Mouse (Mus musculus) embryonic facial prominence, embryonic 10.5 days (tissue): ENCODE measurements around the gene Mysm1. TPM values are rescaled to one million over a fixed set of nuclear protein-coding genes. Genes with fewer than 3 reads are reported as not detected.

Experiments
- DNase-seq: peaks from one replicate; pipeline ENCODE4 v3.0.0-alpha.2; 2017; ENCODE audit warnings: low spot score
- H3K27ac ChIP-seq: fragments of 300-500 bp; sonication (generic); replicated peaks from 2 replicates; pipeline ENCODE4 v1.5.1; 2016; ENCODE audit warnings: mild to moderate bottlenecking
- H3K27me3 ChIP-seq: fragments of 300-500 bp; sonication (generic); replicated peaks from 2 replicates; pipeline ENCODE4 v1.6.1; 2016; ENCODE audit warnings: low read depth, mild to moderate bottlenecking; ENCODE audit not compliant: poor library complexity, severe bottlenecking
- H3K36me3 ChIP-seq: fragments of 300-500 bp; sonication (generic); replicated peaks from 2 replicates; pipeline ENCODE4 v1.6.1; 2016; ENCODE audit warnings: mild to moderate bottlenecking, moderate library complexity
- H3K4me1 ChIP-seq: fragments of 300-500 bp; sonication (generic); 2 replicates; pipeline ENCODE4 v1.6.1; 2016
- H3K4me3 ChIP-seq: fragments of 300-500 bp; sonication (generic); 2 replicates; pipeline ENCODE4 v1.5.1; 2016; ENCODE audit warnings: mild to moderate bottlenecking, moderate library complexity
- H3K9me3 ChIP-seq: fragments of 300-500 bp; sonication (generic); 2 replicates; pipeline ENCODE4 v1.6.1; 2016; ENCODE audit warnings: mild to moderate bottlenecking
- whole genome bisulfite sequencing: fragments of 180-500 bp; shearing (Covaris S2); methylation state at CpG from one replicate; pipeline ENCODE4 v1.1.7; 2016; 5-methylcytosine and 5-hydroxymethylcytosine counted together
- polyA plus RNA-seq: library from polyadenylated mRNA; unstranded; fragments of >200 nt; fragmentation: Nextera tagmentation; extraction: Ambion mirVana; gene quantifications from 2 replicates; pipeline ENCODE4 v1.2.1, GENCODE M21; 2016

Gene Mysm1
- polyA plus RNA-seq, result 29.2 and 32.9 TPM in 2 replicates

DNA sequence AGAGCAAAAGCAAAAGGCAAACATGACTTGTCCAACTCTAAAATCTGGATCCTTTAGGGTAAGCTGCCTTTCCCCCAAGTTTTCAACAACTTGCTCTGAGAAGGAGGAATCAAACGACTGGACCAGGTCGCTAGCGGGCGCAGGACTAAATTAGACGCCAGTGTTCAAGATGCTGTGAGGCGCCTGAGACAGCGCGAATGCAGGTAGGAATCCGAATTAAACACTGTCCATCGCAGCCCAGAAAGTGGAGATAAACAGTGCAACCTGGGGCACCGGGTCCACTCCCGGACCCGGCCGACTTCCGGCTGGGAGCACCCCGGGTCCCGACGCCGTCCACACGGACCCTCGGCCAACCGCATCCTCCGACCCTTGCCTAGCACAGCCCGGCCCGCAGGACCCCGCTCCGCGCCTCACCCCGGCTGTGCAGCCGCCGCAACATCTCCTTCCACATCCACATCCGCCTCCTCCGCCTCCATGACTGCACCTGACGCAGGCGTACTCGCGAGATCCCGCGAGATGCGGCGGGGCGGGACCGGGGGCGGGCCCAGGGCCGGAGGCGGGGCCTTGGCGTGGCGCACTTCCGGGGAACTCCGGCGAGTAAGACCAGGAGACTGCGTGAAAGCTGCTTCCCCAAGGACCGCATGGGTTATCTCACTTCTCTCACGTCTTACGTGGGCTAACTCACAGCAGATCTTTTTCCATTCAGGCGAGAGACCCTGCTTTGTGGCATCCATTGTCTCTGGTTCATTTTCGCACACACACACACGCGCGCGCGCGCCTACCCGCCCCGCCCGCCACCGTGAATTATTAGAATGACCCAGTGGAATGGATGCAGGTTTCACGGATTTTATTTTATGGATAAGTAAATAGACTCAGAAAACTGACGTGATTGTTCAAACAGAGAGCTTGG lies at the start of gene Mysm1:
TSS of gene Mysm1 (minus strand) at position 511 of the 910 bp plus-strand sequence.
- Histone ChIP-seq H3K27ac (peak within 1 kb of the TSS; percentile 90), H3K9me3 (no peaks in the 10 kb centered on the region), H3K36me3 (peaks cover 17% of the 10 kb centered on the region), H3K4me3 (peak within 1 kb of the TSS; percentile 90), H3K27me3 (no peaks in the 10 kb centered on the region), H3K4me1 (peaks cover 14% of the 10 kb centered on the region)
- peak; percentile 98 for DNase-seq
- WGBS, result under 1% methylated on average over 69 of the region's 69 CpGs

DNA sequence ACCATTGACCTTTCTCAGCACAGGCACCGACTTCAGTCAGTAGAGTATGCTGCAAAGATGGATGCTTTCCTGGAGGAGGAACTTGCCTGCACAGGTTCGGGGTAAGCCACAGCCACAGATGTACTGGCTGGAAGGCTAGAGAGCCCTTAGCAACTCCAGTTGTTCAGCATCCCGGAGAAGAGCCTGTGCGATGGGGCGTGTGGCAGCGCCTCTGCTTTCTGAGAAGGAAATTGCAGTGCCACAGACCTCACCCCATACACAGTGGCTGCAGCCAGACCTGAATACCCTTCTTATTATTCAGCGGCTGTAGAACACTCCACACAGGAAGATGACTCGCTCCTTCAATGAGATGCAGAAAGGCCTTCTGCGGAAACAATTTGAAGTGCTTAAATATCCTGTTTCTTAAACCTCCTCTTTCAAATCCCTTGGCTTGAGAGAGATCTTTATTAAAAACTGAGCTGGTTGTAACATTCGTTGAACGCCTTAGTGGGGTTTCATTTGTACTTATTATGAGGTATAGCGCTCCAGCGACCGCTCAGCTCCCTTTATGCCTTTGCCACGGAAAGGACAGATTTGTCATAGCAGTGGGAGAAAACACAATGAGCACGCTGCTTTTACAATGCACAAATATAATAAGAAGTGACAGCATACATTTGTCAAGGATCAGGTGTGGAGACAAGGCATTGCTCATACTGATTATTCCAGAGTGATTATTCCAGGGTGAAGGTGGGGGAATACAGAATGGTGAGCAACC lies 47.1 kb upstream of the Mysm1 start:
- WGBS, result 86% methylated on average over 16 of the region's 16 CpGs
- Histone ChIP-seq H3K9me3 (no peaks in the 10 kb centered on the region), H3K4me3 (no peak overlapping the region), H3K27ac (no peak overlapping the region), H3K4me1 (no peaks in the 10 kb centered on the region), H3K36me3 (no peaks in the 10 kb centered on the region), H3K27me3 (no peaks in the 10 kb centered on the region)
- no peak for DNase-seq

DNA sequence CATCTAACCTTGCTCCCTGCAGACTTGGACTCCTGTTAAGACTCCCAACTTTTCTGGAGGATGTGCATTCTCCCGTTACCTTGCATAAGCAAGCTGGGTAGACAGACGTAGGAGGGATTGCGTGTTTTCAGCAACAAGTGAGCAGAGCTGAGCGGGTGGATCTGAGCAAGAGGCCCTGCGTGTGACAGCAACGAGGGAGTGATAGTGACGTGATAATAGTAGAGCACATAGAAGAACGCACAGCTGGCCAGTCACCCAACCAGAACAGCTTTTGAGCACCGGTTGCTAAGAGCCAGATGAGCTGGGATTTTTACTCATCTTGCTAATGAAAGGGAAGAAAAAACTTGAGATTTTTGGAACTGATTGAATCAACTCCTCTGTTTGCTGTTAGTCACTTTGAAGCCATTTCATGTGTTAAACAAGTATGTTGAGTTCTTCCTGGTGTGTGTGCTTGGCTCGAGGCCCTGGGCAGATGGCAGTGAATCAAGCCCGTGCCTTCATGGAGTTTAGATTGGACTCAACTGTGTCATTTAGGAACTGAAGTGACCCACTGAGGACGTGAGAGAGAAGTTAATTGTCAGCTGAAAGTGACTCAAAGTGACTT lies 44.6 kb upstream of the Mysm1 start:
- H3K4me1 ChIP-seq, result no peaks in the 10 kb centered on the region
- H3K9me3 ChIP-seq, result no peaks in the 10 kb centered on the region
- 88% methylated on average over 12 of the region's 12 CpGs for WGBS
- H3K27ac ChIP-seq, result no peak overlapping the region
- H3K27me3 ChIP-seq, result no peaks in the 10 kb centered on the region
- DNase-seq, result no peak
- no peaks in the 10 kb centered on the region for H3K36me3 ChIP-seq
- no peak overlapping the region for H3K4me3 ChIP-seq

DNA sequence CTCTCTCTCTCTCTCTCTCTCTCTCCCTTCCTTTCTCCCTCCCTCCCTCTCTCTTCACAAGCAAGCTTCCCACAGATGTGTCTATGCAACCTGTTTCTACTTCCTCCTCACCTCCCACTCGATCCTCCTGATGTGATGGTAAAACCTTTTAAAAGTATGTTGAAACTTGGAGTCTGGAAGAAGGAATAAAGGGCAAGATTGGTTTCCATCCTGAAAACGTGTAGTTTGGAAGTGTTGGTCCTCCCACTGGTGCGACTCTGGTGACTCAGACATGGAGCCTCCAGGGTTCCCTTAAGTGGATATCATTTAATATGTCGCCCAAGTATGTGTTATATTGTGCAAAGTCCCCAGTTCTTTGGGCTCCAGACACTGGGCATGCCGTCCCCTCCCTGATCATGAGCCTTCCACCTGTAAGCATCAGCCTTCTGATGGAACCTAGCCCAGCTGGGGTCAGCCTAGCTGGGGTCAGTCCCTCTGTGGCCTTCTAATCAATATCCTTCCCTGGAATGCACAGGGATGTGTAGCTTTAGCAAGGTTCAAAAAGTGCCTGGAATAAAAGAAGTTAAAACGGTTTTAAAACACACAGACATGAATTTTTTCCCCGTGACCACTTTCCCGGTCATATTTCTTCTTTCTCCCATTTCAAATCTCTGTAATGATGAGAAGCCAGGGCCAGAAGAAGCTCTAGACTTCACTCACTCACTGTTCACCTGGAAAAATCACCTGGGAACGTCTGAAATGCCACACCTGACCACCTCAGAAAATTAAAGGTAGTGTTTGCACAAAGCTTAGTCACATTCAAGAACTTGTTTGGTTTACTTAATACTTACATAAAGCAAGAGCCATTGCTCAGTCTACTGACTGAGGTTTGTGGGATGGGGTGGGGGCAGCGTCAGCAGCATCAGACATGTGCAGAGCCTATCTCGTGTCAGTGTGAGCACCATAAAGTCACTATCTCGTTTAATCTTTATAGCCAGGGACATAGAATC lies 43.0 kb upstream of the Mysm1 start:
- no peaks in the 10 kb centered on the region for H3K9me3 ChIP-seq
- WGBS, result 84% methylated on average over 12 of the region's 12 CpGs

DNA sequence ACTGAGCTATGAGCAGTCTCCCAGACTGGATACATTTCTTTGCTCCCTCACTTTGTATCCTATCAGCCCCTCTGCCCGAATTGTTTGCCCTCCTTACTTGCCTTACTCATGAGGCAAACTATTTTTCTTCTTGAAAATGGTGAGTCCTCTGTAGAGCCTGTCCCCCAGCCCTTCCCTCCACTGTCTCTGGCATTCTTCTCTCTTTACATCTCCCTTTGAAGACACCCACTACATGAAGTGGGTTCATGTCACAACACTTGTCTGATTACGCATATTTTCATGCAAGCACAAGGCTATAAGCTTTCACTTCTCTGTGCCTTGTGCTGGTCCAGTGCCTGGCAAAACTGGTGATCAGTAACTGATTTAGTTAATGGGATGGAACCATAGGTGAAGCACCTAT lies 41.3 kb upstream of the Mysm1 start:
- peaks cover 7% of the 10 kb centered on the region; the same call in 1 of the 2 replicates for H3K4me1 ChIP-seq
- H3K4me3 ChIP-seq, result no peak overlapping the region
- H3K27ac ChIP-seq, result no peak overlapping the region
- WGBS, result 89% methylated on average over 2 of the region's 2 CpGs
- no peaks in the 10 kb centered on the region for H3K36me3 ChIP-seq
- DNase-seq, result no peak
- H3K27me3 ChIP-seq, result no peaks in the 10 kb centered on the region
- H3K9me3 ChIP-seq, result no peaks in the 10 kb centered on the region

More for the DNA sequence above, 43.0 kb upstream of the Mysm1 start:
- no peak for DNase-seq
- H3K4me1 ChIP-seq, result peaks cover 7% of the 10 kb centered on the region; the same call in 1 of the 2 replicates
- no peaks in the 10 kb centered on the region for H3K36me3 ChIP-seq
- no peak overlapping the region for H3K4me3 ChIP-seq
- H3K27ac ChIP-seq, result no peak overlapping the region
- no peaks in the 10 kb centered on the region for H3K27me3 ChIP-seq

DNA sequence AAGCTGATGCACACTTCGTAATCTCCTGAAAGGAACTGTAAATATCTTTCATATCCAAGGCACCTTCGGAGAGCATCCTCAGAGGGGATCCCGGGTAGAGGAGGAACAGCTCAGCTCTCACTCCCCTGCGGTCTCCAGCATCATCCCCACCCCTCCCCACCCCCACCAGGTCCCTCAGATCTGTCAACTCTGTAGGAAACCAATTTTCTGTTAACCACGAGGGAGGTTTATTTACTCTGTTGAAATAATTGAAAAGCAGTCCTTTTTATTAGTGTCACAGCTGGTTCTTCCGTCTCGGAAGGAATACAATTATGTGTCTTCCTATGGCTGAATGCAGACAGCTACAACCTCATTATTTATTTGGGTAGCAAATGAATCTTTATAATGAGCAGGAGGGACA lies 39.3 kb upstream of the Mysm1 start:
- 45% methylated on average over 7 of the region's 7 CpGs for WGBS
- Histone ChIP-seq H3K36me3 (no peaks in the 10 kb centered on the region), H3K4me1 (peaks cover 7% of the 10 kb centered on the region; the same call in 1 of the 2 replicates), H3K9me3 (no peaks in the 10 kb centered on the region), H3K4me3 (no peak overlapping the region), H3K27ac (no peak overlapping the region), H3K27me3 (no peaks in the 10 kb centered on the region)
- no peak for DNase-seq

DNA sequence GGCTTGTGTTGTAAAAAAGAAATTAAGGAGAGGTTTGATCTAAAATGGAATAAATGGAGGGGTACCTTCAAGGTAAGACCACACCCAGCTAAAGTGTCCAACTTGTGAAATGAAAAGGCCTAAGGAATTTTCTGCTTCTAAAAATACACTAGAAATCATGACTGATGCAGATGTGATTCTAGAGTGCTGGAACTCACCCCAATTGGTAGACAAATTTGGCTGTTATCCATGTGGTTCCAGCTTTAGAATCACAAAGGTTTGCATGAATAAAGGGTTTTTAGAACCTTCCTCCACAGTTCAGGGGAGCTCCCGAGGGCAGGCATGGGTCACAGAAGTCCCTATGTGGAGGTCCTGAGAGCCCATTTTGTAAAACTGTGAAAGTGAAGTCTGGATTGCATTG lies 33.8 kb upstream of the Mysm1 start:
- H3K27me3 ChIP-seq, result no peaks in the 10 kb centered on the region
- H3K4me3 ChIP-seq, result no peak overlapping the region
- 80% methylated on average over 1 of the region's 1 CpGs for WGBS
- no peak overlapping the region for H3K27ac ChIP-seq
- H3K36me3 ChIP-seq, result no peaks in the 10 kb centered on the region
- DNase-seq, result no peak
- H3K4me1 ChIP-seq, result peaks cover 4% of the 10 kb centered on the region; the same call in 1 of the 2 replicates
- no peaks in the 10 kb centered on the region for H3K9me3 ChIP-seq

DNA sequence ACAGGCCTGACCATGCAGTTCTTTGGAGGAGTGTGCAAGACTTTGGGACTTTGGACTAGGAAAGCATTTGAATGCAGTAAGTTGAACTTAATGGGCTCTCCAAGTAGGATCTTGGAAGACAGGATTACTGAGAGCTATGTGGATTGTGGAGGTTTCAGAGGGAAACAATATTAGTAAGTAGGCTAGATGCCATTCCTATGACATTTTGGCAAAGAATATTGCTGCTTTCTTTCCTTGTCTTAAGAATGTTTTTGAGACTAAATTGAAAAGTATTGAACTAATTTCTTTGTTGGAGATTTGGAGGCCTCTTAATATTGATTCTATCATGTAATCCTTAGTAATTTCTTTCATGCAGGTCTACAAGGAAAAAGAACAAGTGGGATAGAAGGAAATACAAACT lies 33.4 kb upstream of the Mysm1 start:
- peaks cover 3% of the 10 kb centered on the region; the same call in 1 of the 2 replicates for H3K4me1 ChIP-seq
- no peak for DNase-seq
- no peaks in the 10 kb centered on the region for H3K36me3 ChIP-seq
- H3K27ac ChIP-seq, result no peak overlapping the region
- H3K27me3 ChIP-seq, result no peaks in the 10 kb centered on the region
- H3K4me3 ChIP-seq, result no peak overlapping the region
- H3K9me3 ChIP-seq, result no peaks in the 10 kb centered on the region

DNA sequence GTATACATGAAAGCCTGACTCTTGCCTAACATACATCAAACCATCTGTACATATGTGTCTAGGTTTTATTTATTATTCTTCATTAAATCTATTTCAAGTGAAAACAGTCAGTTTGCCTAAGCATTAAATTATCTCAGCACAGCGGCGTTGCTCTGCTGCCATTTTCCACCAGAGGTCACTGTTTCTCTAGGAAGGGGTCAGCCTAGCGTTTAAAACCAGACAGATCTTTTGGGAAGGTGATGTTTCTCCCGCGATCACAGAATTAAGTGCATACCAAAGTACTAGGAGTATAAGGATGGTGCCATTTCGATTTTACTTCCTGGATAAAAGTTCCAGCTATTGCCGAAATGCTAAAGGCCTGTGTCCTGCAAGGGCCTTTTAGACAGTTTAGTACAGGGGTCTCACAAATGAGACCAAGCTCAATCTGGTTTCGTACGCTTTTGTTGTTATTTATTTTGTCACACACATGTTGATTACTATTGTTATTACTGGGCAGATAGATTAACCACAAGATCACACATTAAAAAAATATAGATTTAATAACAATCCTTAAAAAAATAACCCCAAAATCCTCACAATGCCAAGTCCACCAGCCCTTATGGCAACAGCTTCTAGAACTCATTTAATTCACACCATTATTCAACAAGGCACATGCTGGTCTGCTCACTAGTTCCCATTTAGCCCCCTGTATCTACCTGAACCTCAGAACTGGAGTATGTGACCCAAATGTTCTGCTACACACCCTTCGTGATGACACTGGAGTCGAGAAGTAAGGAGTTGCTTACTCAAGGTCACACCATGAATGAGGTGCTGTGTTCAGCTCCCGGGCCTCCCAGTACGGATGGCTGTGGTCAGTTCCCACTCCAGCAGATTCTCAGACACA lies 29.5 kb upstream of the Mysm1 start:
- Histone ChIP-seq H3K9me3 (no peaks in the 10 kb centered on the region), H3K27me3 (no peaks in the 10 kb centered on the region), H3K4me1 (no peaks in the 10 kb centered on the region), H3K36me3 (no peaks in the 10 kb centered on the region), H3K4me3 (no peak overlapping the region), H3K27ac (no peak overlapping the region)
- peak; percentile 71 for DNase-seq
- WGBS, result 45% methylated on average over 13 of the region's 13 CpGs

DNA sequence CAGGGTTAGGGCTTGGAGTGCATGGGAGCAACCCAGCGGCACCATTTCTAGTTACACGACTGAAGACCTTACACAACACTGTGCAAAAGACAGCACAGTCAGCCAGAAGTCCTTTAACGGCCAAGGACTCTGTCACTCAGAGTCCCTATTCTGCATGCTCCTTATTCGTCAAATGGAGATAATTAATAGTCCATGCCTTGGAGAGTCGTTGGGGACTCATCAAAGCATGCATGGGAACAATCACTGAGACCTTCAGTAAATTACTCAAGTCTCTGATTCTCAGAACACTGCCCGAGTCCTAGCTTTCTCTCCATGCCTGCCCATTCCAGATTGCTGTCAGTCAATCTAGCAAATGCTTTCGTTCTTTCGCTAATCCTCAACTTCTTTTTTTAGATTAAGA lies 28.9 kb upstream of the Mysm1 start:
- 58% methylated on average over 8 of the region's 8 CpGs for WGBS
- no peak overlapping the region for H3K27ac ChIP-seq
- H3K27me3 ChIP-seq, result no peaks in the 10 kb centered on the region
- H3K4me1 ChIP-seq, result no peaks in the 10 kb centered on the region
- no peak overlapping the region for H3K4me3 ChIP-seq
- H3K36me3 ChIP-seq, result no peaks in the 10 kb centered on the region
- no peak for DNase-seq
- H3K9me3 ChIP-seq, result no peaks in the 10 kb centered on the region

DNA sequence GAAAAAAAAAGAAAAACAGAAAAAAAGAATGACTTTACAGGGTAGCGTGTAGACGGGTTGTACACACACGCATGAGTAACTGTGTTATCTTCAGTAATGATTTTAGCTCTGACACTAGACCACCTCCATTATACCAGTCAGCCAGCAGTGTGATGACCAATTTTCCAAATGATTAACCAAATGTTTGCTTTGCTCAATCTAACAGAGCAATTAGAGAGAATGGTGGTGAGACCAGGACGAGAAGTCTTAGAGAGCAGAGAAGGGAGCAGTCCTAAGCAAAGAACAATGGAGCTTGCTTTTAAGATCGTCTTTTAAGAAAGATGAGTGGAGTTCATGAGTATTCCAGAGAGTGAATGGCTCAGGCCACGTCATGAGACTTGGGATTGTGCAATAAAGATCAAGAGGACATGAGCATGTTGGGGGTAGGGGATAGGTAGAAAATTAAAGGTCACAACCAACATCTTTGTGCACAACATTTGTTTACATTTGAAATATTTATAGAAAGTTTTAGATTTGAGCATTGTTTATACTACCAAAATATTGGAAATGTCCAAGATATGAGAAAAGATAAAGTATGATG lies 26.4 kb upstream of the Mysm1 start:
- Histone ChIP-seq H3K4me1 (no peaks in the 10 kb centered on the region), H3K36me3 (no peaks in the 10 kb centered on the region), H3K4me3 (no peak overlapping the region), H3K27ac (no peak overlapping the region), H3K27me3 (no peaks in the 10 kb centered on the region), H3K9me3 (no peaks in the 10 kb centered on the region)
- WGBS, result 80% methylated on average over 6 of the region's 6 CpGs
- no peak for DNase-seq
